Mouse (Mus musculus): ENCODE measurements around the gene Exd2.
A peak's percentile ranks its signal among the peaks of the same experiment; 100 is the strongest.

DNA sequence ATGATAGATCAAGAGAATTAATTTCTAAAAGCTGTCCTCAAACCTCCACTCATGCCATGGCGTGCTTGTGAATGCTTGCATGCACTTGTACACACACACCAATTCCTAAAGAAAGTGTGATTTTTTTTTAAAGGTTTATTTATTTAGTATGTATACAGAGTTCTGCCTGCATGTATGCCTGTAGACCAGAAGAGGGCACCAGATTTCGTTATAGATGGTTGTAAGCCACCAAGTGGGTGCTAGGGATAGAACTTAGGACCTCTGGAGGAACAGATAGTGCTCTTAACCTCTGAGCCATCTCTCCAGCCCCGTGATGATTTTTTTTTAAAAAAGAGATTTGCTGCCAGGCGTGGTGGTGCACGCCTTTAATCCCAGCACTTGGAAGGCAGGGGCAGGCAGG lies 30.4 kb downstream of the Exd2 start:
- no peak for TF ChIP-seq EP300 (IDR thresholded peaks at IDR 0.05; ENCODE audit: insufficient read depth, low read depth, low read length)
- TF ChIP-seq CTCF (IDR thresholded peaks at IDR 0.05) = peak; percentile 19; the same call in 1 of the 2 replicates
- no peak for TF ChIP-seq POLR2A (IDR thresholded peaks at IDR 0.05; ENCODE audit: insufficient read depth, low read depth, low read length)
